Mouse (Mus musculus) forebrain, embryonic 11.5 days (tissue): ENCODE measurements at regions not wholly inside any gene's neighbourhood (a gene's known extent, or its start where the extent isn't known, plus 50 kb on each side); places are given as distances from the start of the nearest gene placed in this dataset.
"Not testable (repeated sequence)": the region's sequence is repeated elsewhere in the genome, so short reads cannot be mapped to it uniquely, and the experiment has no call there.

Experiments used
- ATAC-seq: fragments of 200-750 bp; cut with Nextera tagmentation; replicated peaks from 2 replicates; pipeline ENCODE4 v1.8.0; 2017; ENCODE audit warnings: moderate TSS enrichment; ENCODE audit not compliant: low FRiP score
- DNase-seq: peaks from one replicate; pipeline ENCODE4 v3.0.0-alpha.2; 2017; ENCODE audit warnings: low spot score
- H3K27ac ChIP-seq: fragments of 300-500 bp; sonication (generic); 2 replicates; pipeline ENCODE4 v1.5.1; 2014; ENCODE audit warnings: low read depth, low read length
- H3K27me3 ChIP-seq: fragments of 300-500 bp; sonication (generic); 2 replicates; pipeline ENCODE4 v1.6.1; 2014; ENCODE audit warnings: mild to moderate bottlenecking, low read length, mixed read lengths; ENCODE audit not compliant: control insufficient read depth, insufficient read depth
- H3K36me3 ChIP-seq: fragments of 300-500 bp; sonication (generic); 2 replicates; pipeline ENCODE4 v1.6.1; 2014; ENCODE audit warnings: mild to moderate bottlenecking, low read length, moderate library complexity, mixed read lengths; ENCODE audit not compliant: control insufficient read depth, insufficient read depth
- H3K4me1 ChIP-seq: fragments of 300-500 bp; sonication (generic); replicated peaks from 2 replicates; pipeline ENCODE4 v1.6.1; 2014; ENCODE audit warnings: low read length, mixed read lengths; ENCODE audit not compliant: control insufficient read depth, insufficient read depth
- H3K4me2 ChIP-seq: fragments of 300-500 bp; sonication (generic); 2 replicates; pipeline ENCODE4 v1.6.1; 2014; ENCODE audit warnings: low read depth, mild to moderate bottlenecking, low read length, moderate library complexity, mixed read lengths; ENCODE audit not compliant: severe bottlenecking
- H3K4me3 ChIP-seq: fragments of 300-500 bp; sonication (generic); 2 replicates; pipeline ENCODE4 v1.5.1; 2014; ENCODE audit warnings: low read depth, low read length
- H3K9ac ChIP-seq: fragments of 300-500 bp; sonication (generic); 2 replicates; pipeline ENCODE4 v1.6.1; 2014; ENCODE audit warnings: low read length
- H3K9me3 ChIP-seq: fragments of 300-500 bp; sonication (generic); 2 replicates; pipeline ENCODE4 v1.6.1; 2016; ENCODE audit warnings: low read length, mixed read lengths; ENCODE audit not compliant: control insufficient read depth
- WGBS: fragments of 180-500 bp; shearing (Covaris S2); extraction: QIAGEN DNeasy Blood & Tissue Kit; methylation state at CpG from one replicate; pipeline ENCODE4 v1.1.7; 2014; 5-methylcytosine and 5-hydroxymethylcytosine counted together

- not testable (repeated sequence) for H3K27me3 ChIP-seq, H3K4me3 ChIP-seq, DNase-seq, H3K4me1 ChIP-seq, H3K27ac ChIP-seq, H3K9me3 ChIP-seq, H3K9ac ChIP-seq, H3K36me3 ChIP-seq, ATAC-seq, H3K4me2 ChIP-seq
- WGBS = 87% methylated on average over 4 of the region's 4 CpGs
These were observed 586.3 kb upstream of the Olfr1507 start for GRCm38 (mm10) chr14:53081853-53082252.

GRCm38 (mm10) chr14:53081024-53081711 is 585.6 kb upstream of the Olfr1507 start:
- H3K27ac ChIP-seq, H3K9ac ChIP-seq, H3K36me3 ChIP-seq, DNase-seq, H3K27me3 ChIP-seq, H3K4me2 ChIP-seq, H3K9me3 ChIP-seq, ATAC-seq, H3K4me1 ChIP-seq, H3K4me3 ChIP-seq: not testable (repeated sequence)
- WGBS = no CpG with 5 or more reads among the region's 2 CpGs

GRCm38 (mm10) chr14:53080556-53080955 is 585.0 kb upstream of the Olfr1507 start:
- not testable (repeated sequence) for H3K27ac ChIP-seq, H3K9ac ChIP-seq, H3K9me3 ChIP-seq, H3K4me2 ChIP-seq, DNase-seq, H3K4me3 ChIP-seq, ATAC-seq, H3K27me3 ChIP-seq, H3K36me3 ChIP-seq, H3K4me1 ChIP-seq
- WGBS = 84% methylated on average over 3 of the region's 3 CpGs

- ATAC-seq, H3K4me2 ChIP-seq, H3K27me3 ChIP-seq, DNase-seq, H3K9me3 ChIP-seq, H3K9ac ChIP-seq, H3K36me3 ChIP-seq, H3K4me1 ChIP-seq, H3K4me3 ChIP-seq, H3K27ac ChIP-seq: not testable (repeated sequence)
- WGBS = 82% methylated on average over 2 of the region's 2 CpGs
These were observed 580.4 kb upstream of the Olfr1507 start for GRCm38 (mm10) chr14:53075937-53076336.

- not testable (repeated sequence) for H3K9me3 ChIP-seq, DNase-seq, H3K4me3 ChIP-seq, H3K27ac ChIP-seq, H3K9ac ChIP-seq, ATAC-seq, H3K36me3 ChIP-seq, H3K27me3 ChIP-seq, H3K4me2 ChIP-seq, H3K4me1 ChIP-seq
- 85% methylated on average over 6 of the region's 6 CpGs for WGBS
These were observed 577.6 kb upstream of the Olfr1507 start for GRCm38 (mm10) chr14:53073126-53073525.

GRCm38 (mm10) chr14:53072502-53072901 is 577.0 kb upstream of the Olfr1507 start:
- not testable (repeated sequence) for H3K4me2 ChIP-seq, H3K4me1 ChIP-seq, H3K9me3 ChIP-seq, DNase-seq, H3K36me3 ChIP-seq, H3K27ac ChIP-seq, ATAC-seq, H3K27me3 ChIP-seq, H3K9ac ChIP-seq, H3K4me3 ChIP-seq
- WGBS = no CpG with 5 or more reads among the region's 1 CpGs

GRCm38 (mm10) chr14:53054439-53054838 is 558.9 kb upstream of the Olfr1507 start:
- not testable (repeated sequence) for H3K27me3 ChIP-seq, H3K9ac ChIP-seq, H3K36me3 ChIP-seq, H3K27ac ChIP-seq, ATAC-seq, H3K9me3 ChIP-seq, H3K4me1 ChIP-seq, H3K4me2 ChIP-seq, H3K4me3 ChIP-seq, DNase-seq
- WGBS = 63% methylated on average over 2 of the region's 3 CpGs

GRCm38 (mm10) chr14:53053465-53054123 is 558.0 kb upstream of the Olfr1507 start:
- ATAC-seq, DNase-seq: not testable (repeated sequence)

GRCm38 (mm10) chr14:53047683-53048082 is 552.1 kb upstream of the Olfr1507 start:
- not testable (repeated sequence) for H3K9me3 ChIP-seq, DNase-seq, H3K4me1 ChIP-seq, H3K36me3 ChIP-seq, H3K4me3 ChIP-seq, H3K4me2 ChIP-seq, H3K27me3 ChIP-seq, ATAC-seq, H3K27ac ChIP-seq, H3K9ac ChIP-seq
- 100% methylated on average over 3 of the region's 3 CpGs for WGBS

More at GRCm38 (mm10) chr14:53053465-53054123, 558.0 kb upstream of the Olfr1507 start:
- H3K27me3 ChIP-seq, H3K27ac ChIP-seq, H3K4me1 ChIP-seq, H3K4me2 ChIP-seq, H3K36me3 ChIP-seq, H3K9me3 ChIP-seq, H3K9ac ChIP-seq, H3K4me3 ChIP-seq: not testable (repeated sequence)
- WGBS = 40% methylated on average over 1 of the region's 3 CpGs
